In genomic region chr8:123643330-123644051, GRCm38 (mm10) we compare ENCODE assay signal across 8 mouse cellular contexts. TPM values are rescaled to one million over a fixed set of nuclear protein-coding genes. Genes with fewer than 3 reads are reported as not detected.
A peak's percentile ranks its signal among the peaks of the same experiment; 100 is the strongest.
DNase-seq lines count a peak whose midpoint lies in the region; ATAC-seq and TF ChIP-seq lines count a peak whose summit lies in the region.

No protein-coding gene starts in this region.

- 0 out of 2 replicates have a peak, but pooled peaks have one; percentile 41 for ATAC-seq in forebrain, embryonic 15.5 days (replicated peaks)
- no peak for ATAC-seq in hindbrain, embryonic 15.5 days (ENCODE audit: low FRiP score, low read depth)
- ATAC-seq in megakaryocyte-erythroid progenitor cell, adult 5-6 weeks (replicated peaks; ENCODE audit: low FRiP score, low TSS enrichment, poor library complexity, severe bottlenecking) = peak; percentile 61; the same call in 1 of the 2 replicates
- no peak for ATAC-seq in stomach, embryonic 15.5 days (ENCODE audit: insufficient read depth, low FRiP score, low read depth)

- H3K9ac ChIP-seq in forebrain, embryonic 15.5 days (replicated peaks) = no peak overlapping the region
- no peak overlapping the region; the same call in 1 of the 2 replicates for H3K9ac ChIP-seq in hindbrain, embryonic 15.5 days
- H3K9ac ChIP-seq in stomach, embryonic 15.5 days = no peak overlapping the region

- no peaks in the 10 kb centered on the region for H3K36me3 ChIP-seq in forebrain, embryonic 15.5 days
- no peaks in the 10 kb centered on the region for H3K36me3 ChIP-seq in hindbrain, embryonic 15.5 days
- no peaks in the 10 kb centered on the region for H3K36me3 ChIP-seq in stomach, embryonic 15.5 days

- no peak for TF ChIP-seq POLR2A in bone marrow macrophage, adult 2 months (IDR thresholded peaks at IDR 0.05; ENCODE audit: borderline replicate concordance, low read depth, low read length)

- H3K4me2 ChIP-seq in forebrain, embryonic 15.5 days (replicated peaks) = peak overlapping the region; percentile 45
- peak overlapping the region; percentile 55 for H3K4me2 ChIP-seq in hindbrain, embryonic 15.5 days
- peak overlapping the region; percentile 39 for H3K4me2 ChIP-seq in stomach, embryonic 15.5 days

- H3K4me3 ChIP-seq in bone marrow macrophage, adult 2 months (ENCODE audit: insufficient read depth, low read length) = no peak overlapping the region
- peak overlapping the region; percentile 30 for H3K4me3 ChIP-seq in forebrain, embryonic 15.5 days
- peak overlapping the region; percentile 27 for H3K4me3 ChIP-seq in hindbrain, embryonic 15.5 days
- 0 out of 2 replicates have a peak overlapping the region, but pooled peaks have one; percentile 4 for H3K4me3 ChIP-seq in stomach, embryonic 15.5 days (replicated peaks)

- intact Hi-C loops in left cerebral cortex, postnatal 14 days (cut with DNase I) = no loop called here

- H3K27me3 ChIP-seq in forebrain, embryonic 15.5 days = no peaks in the 10 kb centered on the region
- no peaks in the 10 kb centered on the region; the same call in 1 of the 2 replicates for H3K27me3 ChIP-seq in hindbrain, embryonic 15.5 days
- 0 out of 2 replicates have a peak, but pooled peaks cover 7% of the 10 kb centered on the region for H3K27me3 ChIP-seq in stomach, embryonic 15.5 days (replicated peaks)

- no peaks in the 10 kb centered on the region for H3K9me3 ChIP-seq in forebrain, embryonic 15.5 days
- H3K9me3 ChIP-seq in hindbrain, embryonic 15.5 days = no peaks in the 10 kb centered on the region
- no peaks in the 10 kb centered on the region for H3K9me3 ChIP-seq in stomach, embryonic 15.5 days

- H3K4me1 ChIP-seq in bone marrow macrophage, adult 2 months (ENCODE audit: control insufficient read depth, insufficient read depth, low read length) = no peaks in the 10 kb centered on the region
- H3K4me1 ChIP-seq in forebrain, embryonic 15.5 days = peaks cover 5% of the 10 kb centered on the region
- peaks cover 8% of the 10 kb centered on the region for H3K4me1 ChIP-seq in hindbrain, embryonic 15.5 days (replicated peaks)
- peaks cover 3% of the 10 kb centered on the region; the same call in 1 of the 2 replicates for H3K4me1 ChIP-seq in stomach, embryonic 15.5 days

- TF ChIP-seq CTCF in bone marrow macrophage, adult 2 months (IDR thresholded peaks at IDR 0.05; ENCODE audit: low read depth, low read length) = peak; percentile 68

- 11% methylated on average over 25 of the region's 25 CpGs for WGBS in forebrain, embryonic 15.5 days
- 16% methylated on average over 25 of the region's 25 CpGs for WGBS in hindbrain, embryonic 15.5 days
- WGBS in stomach, embryonic 15.5 days = 20% methylated on average over 25 of the region's 25 CpGs

- no peak overlapping the region for H3K27ac ChIP-seq in bone marrow macrophage, adult 2 months (ENCODE audit: insufficient read depth, low read depth, low read length)
- no peak overlapping the region for H3K27ac ChIP-seq in forebrain, embryonic 15.5 days (replicated peaks)
- no peak overlapping the region for H3K27ac ChIP-seq in hindbrain, embryonic 15.5 days (replicated peaks)
- no peak overlapping the region for H3K27ac ChIP-seq in stomach, embryonic 15.5 days

- peak; percentile 38 for DNase-seq in cerebellum, adult 11 months
- DNase-seq in cerebellum, adult 11-12 months = no peak
- peak; percentile 74 to 79 for DNase-seq in left cerebral cortex, postnatal 14 days (ENCODE audit: low spot score in 2 of 2)

RNA-seq across cellular contexts. Expression of gene Rhou, which starts 10.2 kb away (rescaled TPM):
- polyA plus RNA-seq in bone marrow macrophage, adult 2 months (2012; ENCODE audit: insufficient read depth, insufficient read length, missing spikeins) = 0.21 and 0.55 TPM in 2 replicates
- polyA plus RNA-seq in forebrain, embryonic 15.5 days (2015; fragmentation: Nextera tagmentation; extraction: Ambion mirVana) = 8.6 and 10.4 TPM in 2 replicates
- 10.5 and 11.9 TPM in 2 replicates for polyA plus RNA-seq in hindbrain, embryonic 15.5 days (2015; fragmentation: Nextera tagmentation; extraction: Ambion mirVana)
- total RNA-seq in left cerebral cortex, postnatal 14 days (2021) = 10 to 100 TPM; 40.6 to 51.9 TPM
- 0.25 TPM in 1 of 2 replicates, not detected in the other for total RNA-seq in megakaryocyte-erythroid progenitor cell, adult 5-6 weeks (2014; fragmentation: Nextera tagmentation)
- 0.05 TPM in 1 of 2 replicates, not detected in the other for total RNA-seq in megakaryocyte-erythroid progenitor cell, adult 5-6 weeks (2017)
- polyA plus RNA-seq in stomach, embryonic 15.5 days (2015; fragmentation: Nextera tagmentation; extraction: Ambion mirVana) = 8.9 and 9.6 TPM in 2 replicates

Comparison
In these comparisons a context has a peak if more than half of its experiments do, and no peak if none do; other contexts are left out.
1. ATAC-seq: peak in forebrain, embryonic 15.5 days (single experiment) and megakaryocyte-erythroid progenitor cell, adult 5-6 weeks (single experiment); none in hindbrain, embryonic 15.5 days (single experiment) and stomach, embryonic 15.5 days (single experiment).
2. Peak in every context shown above with its lines, with median percentiles within 50 percentile points of each other: H3K4me2 ChIP-seq.